Mouse (Mus musculus) midbrain, embryonic 16.5 days (tissue): Measurements from ENCODE around the gene Bmpr1a. TPM values are rescaled to one million over a fixed set of nuclear protein-coding genes. Genes with fewer than 3 reads are reported as not detected.

Experiments
- ATAC-seq: fragments of 200-750 bp; cut with Nextera tagmentation; 2 replicates; pipeline ENCODE4 v1.8.0; 2017; ENCODE audit warnings: moderate TSS enrichment
- H3K27ac ChIP-seq: fragments of 300-500 bp; sonication (generic); 2 replicates; pipeline ENCODE4 v1.5.1; 2014; ENCODE audit warnings: mild to moderate bottlenecking, low read length, mixed read lengths
- H3K27me3 ChIP-seq: fragments of 300-500 bp; sonication (generic); 2 replicates; pipeline ENCODE4 v1.6.1; 2014; ENCODE audit warnings: low read depth, low read length, mixed read lengths; ENCODE audit not compliant: control insufficient read depth, insufficient read depth
- H3K36me3 ChIP-seq: fragments of 300-500 bp; sonication (generic); 2 replicates; pipeline ENCODE4 v1.6.1; 2014; ENCODE audit warnings: mild to moderate bottlenecking, low read length, moderate library complexity, mixed read lengths; ENCODE audit not compliant: control insufficient read depth, insufficient read depth
- H3K4me1 ChIP-seq: fragments of 300-500 bp; sonication (generic); 2 replicates; pipeline ENCODE4 v1.6.1; 2014; ENCODE audit warnings: mild to moderate bottlenecking, low read length, mixed read lengths; ENCODE audit not compliant: control insufficient read depth, insufficient read depth
- H3K4me2 ChIP-seq: fragments of 300-500 bp; sonication (generic); 2 replicates; pipeline ENCODE4 v1.6.1; 2014; ENCODE audit warnings: mild to moderate bottlenecking, low read length, mixed read lengths
- H3K4me3 ChIP-seq: fragments of 300-500 bp; sonication (generic); 2 replicates; pipeline ENCODE4 v1.5.1; 2014; ENCODE audit warnings: low read depth, mild to moderate bottlenecking, low read length, moderate library complexity, mixed read lengths
- H3K9ac ChIP-seq: fragments of 300-500 bp; sonication (generic); 2 replicates; pipeline ENCODE4 v1.6.1; 2014; ENCODE audit warnings: low read depth, low read length, mixed read lengths
- H3K9me3 ChIP-seq: fragments of 300-500 bp; sonication (generic); replicated peaks from 2 replicates; pipeline ENCODE4 v1.6.1; 2014; ENCODE audit warnings: mild to moderate bottlenecking, low read length, mixed read lengths; ENCODE audit not compliant: control insufficient read depth, poor library complexity, severe bottlenecking
- WGBS: fragments of 180-500 bp; shearing (Covaris S2); extraction: QIAGEN DNeasy Blood & Tissue Kit; methylation state at CpG from one replicate; pipeline ENCODE4 v1.1.7; 2014; 5-methylcytosine and 5-hydroxymethylcytosine counted together
- polyA plus RNA-seq: library from polyadenylated mRNA; unstranded; fragments of >200 nt; fragmentation: Nextera tagmentation; extraction: Ambion mirVana; gene quantifications from 2 replicates; pipeline ENCODE4 v1.2.1, GENCODE M21; 2015

Gene Bmpr1a
- polyA plus RNA-seq, 1 experiment from 2014 or later, result 15.4 TPM

DNA sequence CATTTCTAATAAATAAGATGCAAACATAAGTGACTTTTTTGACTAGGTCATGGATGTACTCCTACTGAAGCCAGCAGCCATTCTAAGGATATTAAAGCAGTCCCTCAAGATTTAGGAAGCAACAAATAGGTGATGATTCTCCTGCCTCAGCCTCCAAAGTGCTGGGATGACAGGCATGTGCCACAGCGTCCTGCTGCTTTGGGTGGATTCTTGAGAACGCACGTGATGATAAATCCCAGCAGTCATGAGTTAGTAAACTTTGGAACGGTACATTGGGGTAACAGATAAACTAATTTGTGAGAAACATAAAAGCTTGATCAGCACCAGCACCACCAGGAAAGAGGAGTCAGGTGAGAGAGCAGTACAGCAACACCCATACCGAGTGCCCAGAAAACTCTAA, 52.7 kb downstream of the Bmpr1a start:
- Histone ChIP-seq H3K9me3 (no peaks in the 10 kb centered on the region), H3K9ac (no peak overlapping the region), H3K36me3 (0 out of 2 replicates have a peak, but pooled peaks cover 2% of the 10 kb centered on the region), H3K27me3 (no peaks in the 10 kb centered on the region), H3K27ac (no peak overlapping the region), H3K4me2 (no peak overlapping the region), H3K4me1 (peaks cover 12% of the 10 kb centered on the region), H3K4me3 (no peak overlapping the region)
- ATAC-seq, result no peak
- 94% methylated on average over 5 of the region's 5 CpGs for WGBS

DNA sequence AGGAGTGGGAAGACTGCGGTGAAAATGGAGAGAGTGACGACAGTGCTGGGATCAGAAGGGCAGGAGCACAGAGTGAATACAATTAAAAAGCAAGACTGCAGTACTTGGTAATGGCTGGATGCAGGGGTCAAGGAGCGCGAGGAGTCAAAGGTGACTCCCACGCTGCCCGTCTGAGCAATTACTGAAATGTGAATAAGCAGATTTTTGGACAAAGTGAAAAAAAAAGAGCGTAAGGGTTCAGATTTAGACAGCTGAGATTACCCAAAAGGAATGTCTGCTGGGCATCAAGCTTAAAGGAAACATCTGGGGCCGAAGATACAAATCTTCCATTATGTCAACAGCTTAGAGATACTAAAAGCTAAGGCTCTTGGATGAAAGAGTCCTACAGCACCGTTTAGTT, 53.3 kb downstream of the Bmpr1a start:
- no peak overlapping the region for H3K4me2 ChIP-seq
- H3K4me1 ChIP-seq, result peaks cover 12% of the 10 kb centered on the region
- no peaks in the 10 kb centered on the region for H3K27me3 ChIP-seq
- 72% methylated on average over 9 of the region's 9 CpGs for WGBS
- H3K4me3 ChIP-seq, result no peak overlapping the region
- no peak overlapping the region for H3K9ac ChIP-seq
- H3K9me3 ChIP-seq, result no peaks in the 10 kb centered on the region
- H3K36me3 ChIP-seq, result 0 out of 2 replicates have a peak, but pooled peaks cover 2% of the 10 kb centered on the region
- no peak overlapping the region for H3K27ac ChIP-seq
- ATAC-seq, result no peak

DNA sequence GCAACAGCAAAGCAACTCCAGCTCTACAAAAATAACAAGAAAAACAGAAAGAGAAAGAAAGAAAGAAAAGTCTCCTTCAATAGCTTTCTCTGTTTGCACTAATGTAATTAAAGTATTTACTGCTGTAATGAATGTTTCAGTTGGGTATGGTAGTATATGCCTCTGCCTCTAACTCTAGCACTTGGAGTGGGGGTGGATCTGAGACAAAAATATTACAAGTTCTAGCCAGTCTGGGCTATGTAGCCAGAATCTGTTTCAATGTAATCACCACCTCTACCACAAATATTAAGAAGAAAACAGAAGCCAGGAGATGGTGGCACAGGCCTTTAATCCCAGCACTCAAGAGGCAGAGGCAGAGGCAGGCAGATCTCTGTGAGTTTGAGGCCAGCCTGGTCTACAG, 54.7 kb downstream of the Bmpr1a start:
- Histone ChIP-seq H3K9me3 (no peaks in the 10 kb centered on the region), H3K36me3 (0 out of 2 replicates have a peak, but pooled peaks cover 2% of the 10 kb centered on the region), H3K9ac (no peak overlapping the region), H3K4me3 (no peak overlapping the region), H3K4me2 (no peak overlapping the region), H3K27ac (no peak overlapping the region), H3K4me1 (peaks cover 2% of the 10 kb centered on the region; the same call in 1 of the 2 replicates), H3K27me3 (no peaks in the 10 kb centered on the region)
- ATAC-seq, result no peak

DNA sequence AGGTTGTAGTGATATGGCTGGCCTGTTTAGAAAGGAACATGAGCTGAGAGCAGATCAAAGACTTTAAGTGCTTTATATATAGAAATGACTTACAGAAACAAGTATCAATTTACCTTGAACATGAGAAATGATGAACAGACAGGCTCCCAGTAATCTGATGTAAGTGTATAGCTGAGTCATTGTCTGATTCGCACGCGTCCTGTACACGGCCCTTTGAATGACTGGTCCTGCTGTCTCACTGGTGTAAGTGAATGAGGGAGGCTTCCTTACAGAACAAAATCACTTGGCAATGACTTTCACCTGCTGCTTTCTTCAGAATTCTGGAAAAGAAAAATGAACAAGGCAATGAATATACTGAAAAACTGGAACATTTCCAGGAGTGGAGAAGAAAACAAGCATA, 55.5 kb downstream of the Bmpr1a start:
- Histone ChIP-seq H3K27ac (no peak overlapping the region), H3K4me2 (no peak overlapping the region), H3K36me3 (peaks cover 2% of the 10 kb centered on the region; the same call in 1 of the 2 replicates), H3K9ac (no peak overlapping the region), H3K9me3 (no peaks in the 10 kb centered on the region), H3K4me1 (no peaks in the 10 kb centered on the region), H3K4me3 (no peak overlapping the region), H3K27me3 (no peaks in the 10 kb centered on the region)
- ATAC-seq, result no peak
- WGBS, result 82% methylated on average over 4 of the region's 4 CpGs

DNA sequence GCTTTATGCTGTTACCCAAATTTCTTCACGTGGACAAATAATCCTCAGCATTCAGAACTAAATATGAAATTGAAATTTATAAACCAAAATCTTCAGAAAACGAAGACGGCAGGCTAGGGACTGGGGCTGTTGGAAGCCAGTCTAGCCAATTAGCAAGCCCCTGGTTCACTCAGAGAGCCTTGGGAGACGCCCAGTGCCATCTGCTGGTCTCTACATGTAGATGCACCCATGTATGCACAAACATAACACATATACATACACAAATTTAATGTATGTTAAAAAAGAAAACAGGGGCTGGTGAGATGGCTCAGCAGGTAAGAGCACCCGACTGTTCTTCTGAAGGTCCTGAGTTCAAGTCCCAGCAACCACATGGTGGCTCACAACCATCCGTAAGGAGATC, 56.5 kb downstream of the Bmpr1a start:
- Histone ChIP-seq H3K4me1 (no peaks in the 10 kb centered on the region), H3K4me3 (no peak overlapping the region), H3K27ac (no peak overlapping the region), H3K9me3 (no peaks in the 10 kb centered on the region), H3K36me3 (peaks cover 2% of the 10 kb centered on the region; the same call in 1 of the 2 replicates), H3K27me3 (no peaks in the 10 kb centered on the region), H3K4me2 (no peak overlapping the region), H3K9ac (no peak overlapping the region)
- ATAC-seq, result no peak
- WGBS, result 96% methylated on average over 6 of the region's 6 CpGs

DNA sequence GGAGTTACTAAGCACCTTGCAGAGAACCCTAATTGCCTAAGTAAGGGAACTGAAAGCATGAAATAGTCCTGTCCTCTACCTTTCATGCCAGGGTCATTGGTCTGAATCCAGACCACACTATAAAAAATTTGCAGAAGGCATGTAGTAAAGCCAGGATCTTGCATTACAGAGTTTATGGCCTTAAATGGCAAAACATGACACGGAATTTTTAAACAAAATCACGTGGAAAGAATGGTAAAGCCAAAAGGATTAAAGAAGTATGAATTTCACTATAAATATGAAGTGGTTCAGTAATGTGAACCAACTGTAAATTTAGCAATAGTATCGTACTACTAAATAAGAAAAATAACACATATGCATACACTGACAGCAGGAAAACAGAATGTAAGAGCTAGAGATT, 57.8 kb downstream of the Bmpr1a start:
- H3K4me3 ChIP-seq, result no peak overlapping the region
- H3K4me2 ChIP-seq, result no peak overlapping the region
- H3K9ac ChIP-seq, result no peak overlapping the region
- 94% methylated on average over 3 of the region's 3 CpGs for WGBS
- H3K9me3 ChIP-seq, result no peaks in the 10 kb centered on the region
- no peak overlapping the region for H3K27ac ChIP-seq
- peaks cover 10% of the 10 kb centered on the region for H3K36me3 ChIP-seq
- ATAC-seq, result no peak
- no peaks in the 10 kb centered on the region for H3K4me1 ChIP-seq
- no peaks in the 10 kb centered on the region for H3K27me3 ChIP-seq

DNA sequence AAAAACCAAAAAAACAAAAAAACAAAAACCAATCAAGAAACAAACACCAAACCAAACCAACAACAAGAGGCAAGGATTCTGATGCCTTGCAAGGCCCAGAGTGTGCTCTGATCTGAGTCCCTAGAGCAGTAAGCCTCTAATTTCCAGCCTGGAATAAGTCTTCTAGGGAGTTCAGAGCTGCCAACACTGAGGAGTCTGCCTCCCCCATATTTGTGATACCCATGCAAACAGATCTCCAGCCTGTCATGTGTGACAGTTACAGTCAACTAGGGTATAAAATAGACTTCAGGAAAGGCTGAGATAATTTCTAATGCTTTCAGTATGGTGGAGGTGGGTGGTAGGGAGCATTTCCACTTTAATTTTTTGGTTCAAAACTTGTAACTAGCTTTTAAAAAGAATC, 58.2 kb downstream of the Bmpr1a start:
- Histone ChIP-seq H3K4me3 (no peak overlapping the region), H3K9me3 (no peaks in the 10 kb centered on the region), H3K4me2 (no peak overlapping the region), H3K36me3 (peaks cover 11% of the 10 kb centered on the region), H3K4me1 (no peaks in the 10 kb centered on the region), H3K27me3 (no peaks in the 10 kb centered on the region), H3K9ac (no peak overlapping the region), H3K27ac (no peak overlapping the region)
- ATAC-seq, result no peak

DNA sequence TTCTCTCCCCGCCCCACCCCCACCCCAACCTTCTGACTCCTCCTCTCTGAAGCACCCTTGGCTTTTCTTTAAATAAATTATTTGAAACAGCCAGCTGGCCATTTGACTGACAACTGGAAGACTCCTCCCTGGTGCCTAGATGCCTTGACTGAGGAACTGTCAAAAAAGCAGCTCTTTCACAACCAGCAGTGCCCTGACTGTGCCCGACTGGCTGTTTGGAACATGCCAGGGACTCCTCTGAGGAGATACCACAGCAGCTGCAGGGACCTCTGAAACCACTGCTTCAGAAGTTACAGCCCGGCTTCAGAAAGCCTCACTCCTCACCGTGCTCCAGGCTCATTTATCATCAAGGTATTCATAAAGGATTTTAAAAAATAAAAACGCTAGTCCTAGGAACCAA, 58.8 kb downstream of the Bmpr1a start:
- ATAC-seq, result no peak
- Histone ChIP-seq H3K4me3 (no peak overlapping the region), H3K27ac (no peak overlapping the region), H3K4me2 (no peak overlapping the region), H3K4me1 (no peaks in the 10 kb centered on the region), H3K36me3 (peaks cover 12% of the 10 kb centered on the region), H3K9me3 (no peaks in the 10 kb centered on the region), H3K9ac (no peak overlapping the region), H3K27me3 (no peaks in the 10 kb centered on the region)
- 87% methylated on average over 5 of the region's 5 CpGs for WGBS

DNA sequence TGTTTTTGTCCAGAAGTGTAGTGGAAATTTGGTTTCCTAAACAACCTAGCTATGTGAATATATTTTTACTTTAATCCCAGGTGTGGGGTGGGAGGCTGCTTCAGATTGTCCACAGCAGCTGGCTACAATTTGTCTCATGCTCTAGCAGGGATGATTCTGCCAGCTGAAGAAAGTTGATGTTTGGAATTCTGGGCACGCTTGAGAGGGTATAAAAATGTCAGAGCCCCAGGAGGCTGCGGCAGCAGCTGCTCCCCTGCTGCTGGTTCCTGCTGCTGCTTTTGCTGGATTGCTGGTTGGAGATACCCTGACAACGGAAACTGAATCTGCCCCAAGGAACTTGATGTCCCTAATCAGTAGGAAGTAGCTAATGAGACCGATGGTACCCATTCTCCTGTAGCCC, 60.6 kb downstream of the Bmpr1a start:
- ATAC-seq, result no peak
- Histone ChIP-seq H3K4me1 (no peaks in the 10 kb centered on the region), H3K9me3 (no peaks in the 10 kb centered on the region), H3K4me3 (no peak overlapping the region), H3K4me2 (no peak overlapping the region), H3K36me3 (peaks cover 12% of the 10 kb centered on the region), H3K9ac (no peak overlapping the region), H3K27ac (no peak overlapping the region), H3K27me3 (no peaks in the 10 kb centered on the region)
- WGBS, result 49% methylated on average over 4 of the region's 4 CpGs
